Mouse (Mus musculus): ENCODE results near the gene Sox15. TPM values are rescaled to one million over a fixed set of nuclear protein-coding genes. Genes with fewer than 3 reads are reported as not detected.

The Sox15 gene
- polyA plus RNA-seq, 1 experiment from 2014 or later = not detected

GRCm38 (mm10) chr11:69665961-69666664 lies 11.0 kb downstream of the Sox15 start, which contains the start of gene Cd68:
Gene Cd68 (minus strand): TSS chr11:69666153.
- H3K27me3 ChIP-seq (ENCODE audit: control insufficient read depth, insufficient read depth, low read length) = no peaks in the 10 kb centered on the region
- peaks cover 32% of the 10 kb centered on the region for H3K4me1 ChIP-seq (ENCODE audit: control insufficient read depth, insufficient read depth, low read length)
- H3K36me3 ChIP-seq (ENCODE audit: control insufficient read depth, insufficient read depth) = peaks cover 52% of the 10 kb centered on the region
- no peak within 1 kb of the TSS for H3K4me3 ChIP-seq (ENCODE audit: low read length)
- no peak within 1 kb of the TSS for H3K4me2 ChIP-seq (ENCODE audit: low read depth, low read length)
- no peaks in the 10 kb centered on the region for H3K9me3 ChIP-seq (replicated peaks; ENCODE audit: control insufficient read depth, low read length)
- H3K9ac ChIP-seq (ENCODE audit: low read length) = no peak within 1 kb of the TSS
- WGBS = 34% methylated on average over 7 of the region's 7 CpGs
- ATAC-seq (replicated peaks; ENCODE audit: extremely low read depth, insufficient read depth, low FRiP score) = no peak
- peak within 1 kb of the TSS; percentile 23; the same call in 1 of the 2 replicates for H3K27ac ChIP-seq (ENCODE audit: low read length)

GRCm38 (mm10) chr11:69666665-69667005 lies 11.5 kb downstream of the Sox15 start:
- H3K9me3 ChIP-seq (replicated peaks; ENCODE audit: control insufficient read depth, low read length) = no peaks in the 10 kb centered on the region
- no peak overlapping the region for H3K4me2 ChIP-seq (ENCODE audit: low read depth, low read length)
- H3K27me3 ChIP-seq (ENCODE audit: control insufficient read depth, insufficient read depth, low read length) = no peaks in the 10 kb centered on the region
- H3K4me1 ChIP-seq (ENCODE audit: control insufficient read depth, insufficient read depth, low read length) = peaks cover 27% of the 10 kb centered on the region
- WGBS = 87% methylated on average over 3 of the region's 3 CpGs
- no peak overlapping the region for H3K9ac ChIP-seq (ENCODE audit: low read length)
- H3K27ac ChIP-seq (ENCODE audit: low read length) = no peak overlapping the region
- H3K4me3 ChIP-seq (ENCODE audit: low read length) = no peak overlapping the region
- H3K36me3 ChIP-seq (ENCODE audit: control insufficient read depth, insufficient read depth) = peaks cover 52% of the 10 kb centered on the region
- ATAC-seq (replicated peaks; ENCODE audit: extremely low read depth, insufficient read depth, low FRiP score) = no peak

GRCm38 (mm10) chr11:69670786-69671725 lies 15.9 kb downstream of the Sox15 start:
- under 1% methylated on average over 51 of the region's 61 CpGs for WGBS

GRCm38 (mm10) chr11:69671726-69672124 lies 16.6 kb downstream of the Sox15 start:
- H3K4me1 ChIP-seq (ENCODE audit: control insufficient read depth, insufficient read depth, low read length) = peaks cover 23% of the 10 kb centered on the region
- WGBS = under 1% methylated on average over 43 of the region's 43 CpGs
- peak overlapping the region; percentile 100 for H3K9ac ChIP-seq (ENCODE audit: low read length)
- peak overlapping the region; percentile 100 for H3K4me3 ChIP-seq (ENCODE audit: low read length)
- peak overlapping the region; percentile 98 for H3K27ac ChIP-seq (ENCODE audit: low read length)
- peaks cover 61% of the 10 kb centered on the region for H3K36me3 ChIP-seq (ENCODE audit: control insufficient read depth, insufficient read depth)
- ATAC-seq (replicated peaks; ENCODE audit: extremely low read depth, insufficient read depth, low FRiP score) = 0 out of 2 replicates have a peak, but pooled peaks have one; percentile 2
- H3K4me2 ChIP-seq (ENCODE audit: low read depth, low read length) = peak overlapping the region; percentile 97
- no peaks in the 10 kb centered on the region for H3K9me3 ChIP-seq (replicated peaks; ENCODE audit: control insufficient read depth, low read length)
- H3K27me3 ChIP-seq (ENCODE audit: control insufficient read depth, insufficient read depth, low read length) = no peaks in the 10 kb centered on the region

More at GRCm38 (mm10) chr11:69670786-69671725, 15.9 kb downstream of the Sox15 start:
- Histone ChIP-seq H3K36me3 (ENCODE audit: control insufficient read depth, insufficient read depth) (peaks cover 61% of the 10 kb centered on the region), H3K27me3 (ENCODE audit: control insufficient read depth, insufficient read depth, low read length) (no peaks in the 10 kb centered on the region), H3K9ac (ENCODE audit: low read length) (peak overlapping the region; percentile 100), H3K4me3 (ENCODE audit: low read length) (peak overlapping the region; percentile 100), H3K4me2 (ENCODE audit: low read depth, low read length) (peak overlapping the region; percentile 97), H3K4me1 (ENCODE audit: control insufficient read depth, insufficient read depth, low read length) (peaks cover 23% of the 10 kb centered on the region), H3K27ac (ENCODE audit: low read length) (peak overlapping the region; percentile 98), H3K9me3 (replicated peaks; ENCODE audit: control insufficient read depth, low read length) (no peaks in the 10 kb centered on the region)
- peak; percentile 71 for ATAC-seq (replicated peaks; ENCODE audit: extremely low read depth, insufficient read depth, low FRiP score)

- under 1% methylated on average over 36 of the region's 36 CpGs for WGBS
- ATAC-seq (replicated peaks; ENCODE audit: extremely low read depth, insufficient read depth, low FRiP score) = peak; percentile 98
- peaks cover 65% of the 10 kb centered on the region for H3K36me3 ChIP-seq (ENCODE audit: control insufficient read depth, insufficient read depth)
- peaks cover 23% of the 10 kb centered on the region for H3K4me1 ChIP-seq (ENCODE audit: control insufficient read depth, insufficient read depth, low read length)
- H3K4me3 ChIP-seq (ENCODE audit: low read length) = peak within 1 kb of the TSS; percentile 100
- H3K27me3 ChIP-seq (ENCODE audit: control insufficient read depth, insufficient read depth, low read length) = no peaks in the 10 kb centered on the region
- peak within 1 kb of the TSS; percentile 100 for H3K9ac ChIP-seq (ENCODE audit: low read length)
- H3K27ac ChIP-seq (ENCODE audit: low read length) = peak within 1 kb of the TSS; percentile 98
- no peaks in the 10 kb centered on the region for H3K9me3 ChIP-seq (replicated peaks; ENCODE audit: control insufficient read depth, low read length)
- peak within 1 kb of the TSS; percentile 97 for H3K4me2 ChIP-seq (ENCODE audit: low read depth, low read length)
Observed at GRCm38 (mm10) chr11:69672211-69672706, 17.1 kb downstream of the Sox15 start, which contains the start of gene Eif4a1. Gene Eif4a1 (minus strand): TSS chr11:69672423.

- no CpG with 5 or more reads among the region's 2 CpGs for WGBS
- H3K9ac ChIP-seq (ENCODE audit: low read length) = no peak overlapping the region
- H3K4me3 ChIP-seq (ENCODE audit: low read length) = no peak overlapping the region
- no peak overlapping the region for H3K27ac ChIP-seq (ENCODE audit: low read length)
- no peaks in the 10 kb centered on the region for H3K27me3 ChIP-seq (ENCODE audit: control insufficient read depth, insufficient read depth, low read length)
- ATAC-seq (replicated peaks; ENCODE audit: extremely low read depth, insufficient read depth, low FRiP score) = no peak
- H3K4me2 ChIP-seq (ENCODE audit: low read depth, low read length) = no peak overlapping the region
- H3K36me3 ChIP-seq (ENCODE audit: control insufficient read depth, insufficient read depth) = peaks cover 40% of the 10 kb centered on the region
- no peaks in the 10 kb centered on the region for H3K9me3 ChIP-seq (replicated peaks; ENCODE audit: control insufficient read depth, low read length)
- H3K4me1 ChIP-seq (ENCODE audit: control insufficient read depth, insufficient read depth, low read length) = peaks cover 17% of the 10 kb centered on the region
Observed at GRCm38 (mm10) chr11:69679144-69679543, 24.0 kb downstream of the Sox15 start.

- Histone ChIP-seq H3K4me1 (ENCODE audit: control insufficient read depth, insufficient read depth, low read length) (peaks cover 20% of the 10 kb centered on the region), H3K4me2 (ENCODE audit: low read depth, low read length) (peak overlapping the region; percentile 78), H3K27ac (ENCODE audit: low read length) (no peak overlapping the region), H3K9ac (ENCODE audit: low read length) (no peak overlapping the region; the same call in 1 of the 2 replicates), H3K4me3 (ENCODE audit: low read length) (no peak overlapping the region), H3K9me3 (replicated peaks; ENCODE audit: control insufficient read depth, low read length) (no peaks in the 10 kb centered on the region), H3K27me3 (ENCODE audit: control insufficient read depth, insufficient read depth, low read length) (no peaks in the 10 kb centered on the region), H3K36me3 (ENCODE audit: control insufficient read depth, insufficient read depth) (peaks cover 30% of the 10 kb centered on the region)
- WGBS = 89% methylated on average over 30 of the region's 30 CpGs
- no peak for ATAC-seq (replicated peaks; ENCODE audit: extremely low read depth, insufficient read depth, low FRiP score)
Observed at GRCm38 (mm10) chr11:69680136-69680855, 25.2 kb downstream of the Sox15 start.

GRCm38 (mm10) chr11:69681314-69682208 lies 26.4 kb downstream of the Sox15 start, which contains the start of gene Senp3:
Gene Senp3 (minus strand): TSS chr11:69682084.
- H3K4me1 ChIP-seq (ENCODE audit: control insufficient read depth, insufficient read depth, low read length) = peaks cover 31% of the 10 kb centered on the region
- H3K27me3 ChIP-seq (ENCODE audit: control insufficient read depth, insufficient read depth, low read length) = no peaks in the 10 kb centered on the region
- peaks cover 23% of the 10 kb centered on the region for H3K36me3 ChIP-seq (ENCODE audit: control insufficient read depth, insufficient read depth)
- ATAC-seq (replicated peaks; ENCODE audit: extremely low read depth, insufficient read depth, low FRiP score) = peak; percentile 93
- peak within 1 kb of the TSS; percentile 90 for H3K4me3 ChIP-seq (ENCODE audit: low read length)
- H3K4me2 ChIP-seq (ENCODE audit: low read depth, low read length) = peak within 1 kb of the TSS; percentile 78
- H3K27ac ChIP-seq (ENCODE audit: low read length) = peak within 1 kb of the TSS; percentile 97
- WGBS = under 1% methylated on average over 78 of the region's 80 CpGs
- H3K9me3 ChIP-seq (replicated peaks; ENCODE audit: control insufficient read depth, low read length) = no peaks in the 10 kb centered on the region
- peak within 1 kb of the TSS; percentile 88 for H3K9ac ChIP-seq (ENCODE audit: low read length)
